Mouse (Mus musculus): ENCODE data around the gene Slc25a39. TPM values are rescaled to one million over a fixed set of nuclear protein-coding genes. Genes with fewer than 3 reads are reported as not detected.

The Slc25a39 gene
- total and polyA plus RNA-seq, 3 experiments, result 108 to 226 (median 199) TPM

DNA sequence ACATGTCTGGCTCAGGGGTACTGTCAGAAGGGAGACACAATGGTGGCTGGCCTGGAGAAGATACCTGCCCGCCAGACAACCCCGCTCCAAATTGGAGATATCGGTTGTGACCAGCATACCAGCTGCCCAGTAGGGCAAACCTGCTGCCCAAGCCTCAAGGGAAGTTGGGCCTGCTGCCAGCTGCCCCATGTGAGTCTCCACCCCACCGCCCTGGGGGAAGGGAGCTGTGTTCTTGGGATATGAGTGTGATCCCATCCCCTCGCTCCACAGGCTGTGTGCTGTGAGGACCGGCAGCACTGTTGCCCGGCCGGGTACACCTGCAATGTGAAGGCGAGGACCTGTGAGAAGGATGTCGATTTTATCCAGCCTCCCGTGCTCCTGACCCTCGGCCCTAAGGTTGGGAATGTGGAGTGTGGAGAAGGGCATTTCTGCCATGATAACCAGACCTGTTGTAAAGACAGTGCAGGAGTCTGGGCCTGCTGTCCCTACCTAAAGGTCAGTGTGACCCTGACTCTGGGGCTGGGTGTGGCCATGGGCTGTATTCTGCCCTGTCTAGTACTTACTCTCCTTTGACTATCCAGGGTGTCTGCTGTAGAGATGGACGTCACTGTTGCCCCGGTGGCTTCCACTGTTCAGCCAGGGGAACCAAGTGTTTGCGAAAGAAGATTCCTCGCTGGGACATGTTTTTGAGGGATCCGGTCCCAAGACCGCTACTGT is 28.2 kb upstream of the Slc25a39 start:
- H3K4me1 ChIP-seq (ENCODE audit: control insufficient read depth in 1 of 2, insufficient read depth in 2 of 2), result peaks cover 27 to 40% of the 10 kb centered on the region in 2 experiments
- in situ Hi-C loops (cut with MboI; ENCODE audit: low pct_ligation_motif_present, low pct_unique_long_range_greater_than_20kb, low sequenced_read_pairs), result no loop called here
- peaks cover 24 to 47% of the 10 kb centered on the region in 2 experiments for H3K36me3 ChIP-seq (replicated peaks in 1 of 2; ENCODE audit: control insufficient read depth in 1 of 2, insufficient read depth in 1 of 2, low read length in 1 of 2)
- H3K79me2 ChIP-seq (replicated peaks; ENCODE audit: control insufficient read depth, extremely low read depth, insufficient read depth, poor library complexity, severe bottlenecking), result no peaks in the 10 kb centered on the region
- TF ChIP-seq ETS1 (conservative IDR thresholded peaks at IDR 0.05; ENCODE audit: low read depth, low read length) (no peak), SMC3 (IDR thresholded peaks at IDR 0.05; ENCODE audit: low read depth, low read length) (no peak), RAD21 (IDR thresholded peaks at IDR 0.05; ENCODE audit: low read depth, low read length) (no peak), MEF2A (IDR thresholded peaks at IDR 0.05; ENCODE audit: borderline replicate concordance, low read depth, low read length) (no peak), TBP (conservative IDR thresholded peaks at IDR 0.05; ENCODE audit: low read depth, low read length) (no peak), MAFK (IDR thresholded peaks at IDR 0.05; ENCODE audit: insufficient replicate concordance, low read length) (no peak), MYC (IDR thresholded peaks at IDR 0.05; ENCODE audit: low read depth, low read length) (no peak), CTCF (conservative IDR thresholded peaks at IDR 0.05 in 1 of 2, IDR thresholded peaks at IDR 0.05 in 1 of 2; ENCODE audit: low read depth in 2 of 2, low read length in 2 of 2) (no peak), NELFE (IDR thresholded peaks at IDR 0.05; ENCODE audit: low read depth, low read length) (no peak), POLR2A (IDR thresholded peaks at IDR 0.05; ENCODE audit: low read depth, low read length) (no peak), POLR2AphosphoS2 (IDR thresholded peaks at IDR 0.05; ENCODE audit: low read depth, low read length) (no peak), USF1 (IDR thresholded peaks at IDR 0.05; ENCODE audit: low read depth, low read length) (no peak), MXI1 (IDR thresholded peaks at IDR 0.05; ENCODE audit: low read depth, low read length) (no peak), SIN3A (IDR thresholded peaks at IDR 0.05; ENCODE audit: low read length) (no peak), TCF12 (IDR thresholded peaks at IDR 0.05; ENCODE audit: low read depth, low read length) (no peak), CHD2 (IDR thresholded peaks at IDR 0.05; ENCODE audit: low read length) (no peak)
- no peak overlapping the region for H3K27ac ChIP-seq (ENCODE audit: insufficient read depth, low read depth)
- H3K9ac ChIP-seq (ENCODE audit: insufficient read depth, low read depth), result no peak overlapping the region
- dilution Hi-C loops (cut with MboI; ENCODE audit: extremely low pct_ligation_motif_present, extremely low pct_unique_long_range_greater_than_20kb, low sequenced_read_pairs), result no loop called here
- DNase-seq (ENCODE audit: extremely low read depth), result no peak
- H3K27me3 ChIP-seq (replicated peaks), result no peaks in the 10 kb centered on the region
- H3K9me3 ChIP-seq (replicated peaks; ENCODE audit: low read length), result peaks cover 29% of the 10 kb centered on the region
- H3K4me2 ChIP-seq (ENCODE audit: insufficient read depth, low read depth, poor library complexity, severe bottlenecking), result no peak overlapping the region
- no peak overlapping the region for H3K4me3 ChIP-seq (replicated peaks in 1 of 3; ENCODE audit: low read depth in 2 of 3, low read length in 2 of 3, poor library complexity in 1 of 3)

DNA sequence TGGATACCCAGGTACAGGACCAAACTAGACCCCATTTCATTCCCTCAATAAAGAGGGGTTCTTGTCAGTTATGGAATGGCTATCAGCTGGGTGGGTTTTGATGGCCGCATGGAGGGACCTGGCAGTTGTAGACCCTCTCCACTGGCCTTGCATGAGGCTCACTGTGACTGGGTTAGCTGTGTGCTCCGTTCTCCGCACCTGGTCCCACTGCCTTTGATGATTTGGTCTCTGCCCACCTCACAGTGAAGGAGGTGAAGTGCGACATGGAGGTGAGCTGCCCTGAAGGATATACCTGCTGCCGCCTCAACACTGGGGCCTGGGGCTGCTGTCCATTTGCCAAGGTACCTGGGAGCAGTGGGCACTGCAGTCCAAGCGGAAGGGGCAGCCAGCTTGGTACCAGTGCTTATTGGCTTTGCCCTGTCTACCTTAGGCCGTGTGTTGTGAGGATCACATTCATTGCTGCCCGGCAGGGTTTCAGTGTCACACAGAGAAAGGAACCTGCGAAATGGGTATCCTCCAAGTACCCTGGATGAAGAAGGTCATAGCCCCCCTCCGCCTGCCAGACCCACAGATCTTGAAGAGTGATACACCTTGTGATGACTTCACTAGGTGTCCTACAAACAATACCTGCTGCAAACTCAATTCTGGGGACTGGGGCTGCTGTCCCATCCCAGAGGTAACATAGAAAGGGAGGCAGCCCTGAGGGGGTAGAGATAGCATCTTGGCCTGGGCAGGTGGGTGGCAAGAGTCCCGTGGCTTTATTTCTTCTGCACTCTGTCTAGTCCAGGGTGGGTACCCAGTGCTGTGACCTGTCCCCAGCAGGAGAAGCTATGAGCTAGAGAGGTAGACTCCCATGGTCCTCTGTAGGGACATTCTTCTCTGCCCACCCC is 27.3 kb upstream of the Slc25a39 start:
- H3K27ac ChIP-seq (ENCODE audit: insufficient read depth, low read depth), result no peak overlapping the region
- peaks cover 27 to 40% of the 10 kb centered on the region in 2 experiments for H3K4me1 ChIP-seq (ENCODE audit: control insufficient read depth in 1 of 2, insufficient read depth in 2 of 2)
- in situ Hi-C loops (cut with MboI; ENCODE audit: low pct_ligation_motif_present, low pct_unique_long_range_greater_than_20kb, low sequenced_read_pairs), result loop anchor here (5.0 kb wide), 1 partner anchor 133 kb away; no protein-coding TSS in a partner anchor

More for the DNA sequence above, 27.3 kb upstream of the Slc25a39 start:
- no peak overlapping the region for H3K4me2 ChIP-seq (ENCODE audit: insufficient read depth, low read depth, poor library complexity, severe bottlenecking)
- H3K4me3 ChIP-seq (replicated peaks in 1 of 3; ENCODE audit: low read depth in 2 of 3, low read length in 2 of 3, poor library complexity in 1 of 3), result no peak overlapping the region
- dilution Hi-C loops (cut with MboI; ENCODE audit: extremely low pct_ligation_motif_present, extremely low pct_unique_long_range_greater_than_20kb, low sequenced_read_pairs), result no loop called here
- H3K9ac ChIP-seq (ENCODE audit: insufficient read depth, low read depth), result no peak overlapping the region
- H3K79me2 ChIP-seq (replicated peaks; ENCODE audit: control insufficient read depth, extremely low read depth, insufficient read depth, poor library complexity, severe bottlenecking), result no peaks in the 10 kb centered on the region
- H3K27me3 ChIP-seq (replicated peaks), result no peaks in the 10 kb centered on the region
- peaks cover 24 to 47% of the 10 kb centered on the region in 2 experiments for H3K36me3 ChIP-seq (replicated peaks in 1 of 2; ENCODE audit: control insufficient read depth in 1 of 2, insufficient read depth in 1 of 2, low read length in 1 of 2)
- TF ChIP-seq POLR2AphosphoS2 (IDR thresholded peaks at IDR 0.05; ENCODE audit: low read depth, low read length) (no peak), SMC3 (IDR thresholded peaks at IDR 0.05; ENCODE audit: low read depth, low read length) (no peak), ETS1 (conservative IDR thresholded peaks at IDR 0.05; ENCODE audit: low read depth, low read length) (no peak), MAX (IDR thresholded peaks at IDR 0.05; ENCODE audit: low read length) (no peak), ZC3H11A (IDR thresholded peaks at IDR 0.05; ENCODE audit: low read depth, low read length) (no peak), TCF12 (IDR thresholded peaks at IDR 0.05; ENCODE audit: low read depth, low read length) (no peak), KAT2A (IDR thresholded peaks at IDR 0.05; ENCODE audit: insufficient replicate concordance, low read length) (no peak), MAZ (IDR thresholded peaks at IDR 0.05; ENCODE audit: low read depth, low read length) (no peak), CHD1 (IDR thresholded peaks at IDR 0.05; ENCODE audit: low read depth, low read length) (no peak), MEF2A (IDR thresholded peaks at IDR 0.05; ENCODE audit: borderline replicate concordance, low read depth, low read length) (no peak), HCFC1 (IDR thresholded peaks at IDR 0.05; ENCODE audit: low read depth, low read length) (no peak), ELF1 (IDR thresholded peaks at IDR 0.05; ENCODE audit: low read depth, low read length) (no peak), GABPA (IDR thresholded peaks at IDR 0.05; ENCODE audit: insufficient replicate concordance, low read depth, low read length) (no peak), USF1 (IDR thresholded peaks at IDR 0.05; ENCODE audit: low read depth, low read length) (no peak), BHLHE40 (IDR thresholded peaks at IDR 0.05; ENCODE audit: low read depth, low read length) (no peak)
- DNase-seq (ENCODE audit: extremely low read depth), result no peak
- peaks cover 29% of the 10 kb centered on the region for H3K9me3 ChIP-seq (replicated peaks; ENCODE audit: low read length)

Data from CH12.LX (cell line).